Mouse (Mus musculus): ENCODE results near the gene Sowaha.

The Sowaha gene

DNA sequence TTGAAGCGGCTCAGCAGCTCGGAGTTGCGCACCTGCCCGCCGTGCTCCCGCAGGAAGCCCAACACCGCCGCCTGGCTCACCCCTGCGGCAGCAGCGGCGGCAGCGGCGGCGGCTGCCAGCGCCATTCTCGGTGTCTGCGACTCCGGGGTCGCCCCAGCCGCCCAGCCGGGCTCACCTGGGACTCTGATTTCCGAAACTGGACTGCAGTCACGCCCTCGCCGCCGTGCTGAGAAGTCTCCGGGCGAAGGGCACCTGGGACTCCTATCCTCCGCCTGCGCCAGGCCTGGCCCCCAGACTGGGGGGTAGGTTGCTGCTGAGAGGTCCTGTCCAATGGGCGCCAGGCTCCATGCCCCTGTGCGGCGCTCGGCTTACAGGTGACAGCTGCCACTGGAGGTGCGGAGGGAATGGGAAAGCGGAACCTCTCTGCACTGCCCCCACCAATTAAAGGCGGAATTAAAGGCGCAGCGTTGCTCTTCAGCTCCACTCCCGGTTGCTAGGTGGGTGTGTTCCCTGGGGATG, at the start of gene Sowaha, which contains the start of gene Gm9945:
Sowaha (minus strand) TSS at position 492 of the 519 bp plus-strand sequence.
Gm9945 (plus strand) TSS at position 384 of the 519 bp plus-strand sequence.
- in situ Hi-C loops (cut with MboI; ENCODE audit: unreplicated experiment in 2 of 2): no loop called here

GRCm38 (mm10) chr11:53529253-53529557, 49.1 kb upstream of the Sowaha start:
- in situ Hi-C loops (cut with MboI; ENCODE audit: unreplicated experiment in 2 of 2): no loop called here

DNA sequence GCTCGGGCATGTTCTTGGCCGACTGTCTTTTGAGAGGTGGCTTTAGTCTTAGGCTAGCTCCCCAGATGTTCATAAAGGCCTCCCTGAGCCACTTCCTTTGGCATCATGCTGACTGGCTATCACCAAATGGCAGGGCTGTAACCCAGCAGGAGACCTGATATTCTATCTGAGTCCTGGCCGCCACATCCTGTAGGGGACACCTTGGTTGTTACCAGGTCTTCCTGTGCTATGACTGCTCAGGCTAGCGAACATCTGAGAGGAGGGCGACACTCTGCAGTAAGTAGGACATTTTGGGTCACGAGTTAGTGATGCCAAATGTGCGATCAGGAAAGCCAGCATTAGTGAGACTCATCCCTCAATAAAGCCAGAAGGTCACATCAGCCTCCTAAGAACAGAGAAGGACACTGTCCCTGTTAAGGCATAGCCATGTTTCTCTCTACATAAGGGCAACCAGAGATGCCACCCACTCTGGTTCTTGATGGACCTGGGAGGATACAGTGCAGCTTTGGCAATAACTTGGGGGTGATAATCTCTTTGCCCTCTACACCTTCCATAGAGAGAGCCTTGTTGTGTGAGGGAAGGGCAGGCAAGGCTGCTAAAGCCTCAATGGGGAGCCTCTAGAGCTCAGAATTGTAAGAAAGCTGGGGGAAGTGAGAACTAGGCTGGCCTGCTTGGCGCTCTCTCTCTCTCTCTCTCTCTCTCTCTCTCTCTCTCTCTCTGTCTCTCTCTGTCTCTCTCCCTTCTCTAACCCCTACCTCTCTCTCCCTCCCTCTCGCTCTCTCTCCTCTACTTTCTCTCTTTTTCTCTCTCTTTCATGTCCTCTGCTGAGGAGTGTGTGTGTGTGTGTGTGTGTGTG, 48.6 kb upstream of the Sowaha start:
- in situ Hi-C loops (cut with MboI; ENCODE audit: unreplicated experiment in 2 of 2): no loop called here

DNA sequence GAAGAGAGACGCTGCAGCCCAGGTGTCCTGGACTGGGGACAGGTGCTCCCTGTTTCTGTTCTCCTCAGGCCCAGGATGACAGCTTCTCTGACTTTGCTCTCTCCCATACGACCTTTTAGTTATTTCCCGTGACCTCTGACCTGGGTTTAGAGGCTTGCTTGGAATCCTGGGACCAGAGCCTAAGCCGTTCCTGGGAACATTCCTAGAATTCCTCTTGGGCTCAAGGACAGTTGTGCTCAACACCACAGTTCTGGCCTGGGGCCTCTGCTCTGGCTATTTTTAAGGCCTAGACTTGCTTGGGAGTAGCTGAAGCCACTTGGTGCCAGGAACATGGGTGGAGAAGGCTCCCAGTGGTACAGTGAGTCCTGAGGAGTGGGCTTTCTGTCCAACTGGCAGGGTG, 45.4 kb upstream of the Sowaha start:
- in situ Hi-C loops (cut with MboI; ENCODE audit: unreplicated experiment in 2 of 2): no loop called here

- in situ Hi-C loops (cut with MboI; ENCODE audit: unreplicated experiment in 2 of 2): no loop called here
Observed at GRCm38 (mm10) chr11:53524905-53525304, 44.8 kb upstream of the Sowaha start.

DNA sequence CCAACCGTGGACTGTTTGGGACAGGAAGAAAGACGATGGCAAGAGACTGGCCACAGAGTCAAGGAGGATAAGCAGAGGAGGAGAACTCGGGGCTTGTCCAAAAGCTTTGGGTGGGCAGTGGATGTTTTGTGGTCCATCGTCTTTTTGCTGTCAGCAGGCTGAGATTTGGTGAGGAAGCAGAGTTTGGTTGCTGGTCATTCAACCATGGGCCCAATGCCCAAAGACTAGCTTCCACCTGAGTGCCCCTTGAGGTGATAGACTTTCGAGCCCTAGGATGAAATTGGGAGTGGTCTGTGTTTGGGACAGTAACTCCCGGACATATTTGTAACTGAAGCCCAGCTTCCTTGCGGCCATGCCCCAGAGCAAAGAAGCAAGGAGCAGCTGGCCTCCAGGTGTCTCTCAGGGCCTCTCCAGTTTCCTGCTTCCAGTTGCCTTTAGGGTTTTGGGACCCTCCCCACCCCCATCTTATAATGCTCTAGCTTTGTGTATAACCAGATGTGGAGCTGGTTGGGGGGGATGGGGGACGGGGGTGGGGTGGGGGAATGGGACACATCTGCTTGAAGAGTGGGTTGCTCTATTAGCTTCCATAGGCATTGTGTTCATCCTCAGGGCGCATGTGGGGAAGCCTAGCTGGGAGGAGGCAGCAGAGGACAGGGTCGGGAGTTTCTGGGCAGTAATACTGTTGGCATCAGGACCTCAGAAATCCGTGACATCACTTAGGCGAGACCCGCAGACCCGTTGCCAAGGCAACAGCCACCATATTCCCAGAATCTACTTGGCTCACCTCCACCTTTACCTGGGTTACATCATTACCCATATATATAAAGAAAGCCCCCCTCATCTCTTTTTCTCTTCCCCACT, 43.7 kb upstream of the Sowaha start:
- in situ Hi-C loops (cut with MboI; ENCODE audit: unreplicated experiment in 2 of 2): no loop called here

DNA sequence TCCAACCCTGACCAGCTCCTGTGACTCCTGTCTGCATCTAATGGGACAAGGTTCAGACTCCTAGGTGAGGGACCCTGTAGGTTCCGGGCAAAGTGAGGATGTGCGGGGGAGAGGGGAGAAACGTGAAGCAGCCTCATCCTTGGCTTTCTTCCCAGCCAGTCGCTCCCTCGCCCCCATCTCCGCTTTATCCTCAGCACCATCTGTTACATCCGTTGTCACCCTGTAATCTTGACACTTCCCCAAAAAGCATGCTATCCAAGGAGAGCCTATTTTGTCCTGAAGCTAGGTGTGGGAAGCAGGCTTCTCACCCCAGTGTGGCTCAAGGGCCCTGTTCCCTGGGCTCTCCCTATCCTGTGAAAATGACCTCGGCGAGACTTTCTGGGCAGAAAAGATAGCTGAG, 42.9 kb upstream of the Sowaha start:
- in situ Hi-C loops (cut with MboI; ENCODE audit: unreplicated experiment in 2 of 2): no loop called here

DNA sequence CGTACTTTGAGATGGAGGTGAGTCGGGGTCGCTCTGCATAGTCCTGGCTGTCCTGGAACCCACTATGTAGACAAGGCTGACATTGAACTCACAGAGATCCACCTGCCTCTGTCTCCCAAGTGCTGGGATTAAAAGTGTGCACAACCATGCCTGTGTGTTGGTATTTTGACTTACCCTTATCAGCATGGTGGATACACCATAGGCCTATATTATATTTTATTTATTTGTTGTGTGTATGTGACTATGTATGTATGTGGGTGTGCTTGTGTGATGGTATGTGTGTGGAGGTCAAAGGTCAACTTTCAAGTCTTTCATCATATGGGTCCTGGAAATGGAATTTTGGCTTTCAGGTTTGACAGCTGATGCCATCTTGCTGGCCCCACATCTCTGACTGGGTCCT, 42.3 kb upstream of the Sowaha start:
- in situ Hi-C loops (cut with MboI; ENCODE audit: unreplicated experiment in 2 of 2): no loop called here

DNA sequence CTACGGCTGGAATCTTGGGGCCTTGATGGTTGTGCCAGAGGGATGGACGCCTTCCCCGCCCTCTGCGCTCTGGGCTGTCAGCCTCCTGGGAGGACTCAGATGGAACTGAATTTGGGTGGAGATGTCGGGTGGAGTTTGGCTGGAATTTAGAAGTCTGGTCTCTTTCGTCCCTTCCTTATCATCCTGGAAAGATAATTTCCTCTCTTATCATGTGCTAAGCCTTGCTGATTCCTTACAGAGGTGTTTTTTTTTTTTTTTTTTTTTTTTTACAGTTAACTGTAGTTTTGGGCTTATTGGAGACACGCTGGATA, 41.7 kb upstream of the Sowaha start:
- in situ Hi-C loops (cut with MboI; ENCODE audit: unreplicated experiment in 2 of 2): no loop called here

DNA sequence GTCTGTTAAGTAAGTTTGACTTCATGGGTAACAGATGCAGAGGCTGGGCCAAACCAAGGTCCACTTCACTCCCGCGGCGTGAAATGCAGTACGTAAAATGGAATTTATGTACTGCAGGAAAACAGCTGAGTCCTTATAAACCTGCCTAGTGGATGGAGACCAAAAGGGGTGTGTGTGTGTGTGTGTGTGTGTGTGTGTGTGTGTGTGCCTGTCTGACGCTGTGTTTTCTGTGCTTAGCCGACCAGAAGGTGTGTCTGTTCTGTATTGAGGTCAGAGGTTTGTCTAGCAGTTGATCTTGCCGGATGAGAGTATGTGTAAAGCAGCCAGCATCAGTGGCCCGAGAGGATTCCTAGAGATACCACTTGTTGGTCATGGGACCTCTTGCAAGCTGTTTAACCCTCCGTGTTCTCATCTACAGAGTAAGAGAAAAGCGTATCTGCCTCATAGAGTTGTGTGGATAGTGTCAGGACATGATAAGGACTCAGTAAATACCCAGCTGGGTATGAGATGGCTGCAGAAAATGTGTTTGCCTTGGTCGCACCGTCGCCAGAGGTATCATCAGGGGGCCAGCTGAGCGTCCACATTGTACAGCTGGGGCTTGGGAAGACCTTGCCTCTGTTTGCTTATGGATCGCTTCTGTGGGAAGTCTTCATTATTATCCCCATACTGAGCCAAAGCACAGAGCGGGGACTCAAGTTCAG, 41.2 kb upstream of the Sowaha start:
- in situ Hi-C loops (cut with MboI; ENCODE audit: unreplicated experiment in 2 of 2): no loop called here

DNA sequence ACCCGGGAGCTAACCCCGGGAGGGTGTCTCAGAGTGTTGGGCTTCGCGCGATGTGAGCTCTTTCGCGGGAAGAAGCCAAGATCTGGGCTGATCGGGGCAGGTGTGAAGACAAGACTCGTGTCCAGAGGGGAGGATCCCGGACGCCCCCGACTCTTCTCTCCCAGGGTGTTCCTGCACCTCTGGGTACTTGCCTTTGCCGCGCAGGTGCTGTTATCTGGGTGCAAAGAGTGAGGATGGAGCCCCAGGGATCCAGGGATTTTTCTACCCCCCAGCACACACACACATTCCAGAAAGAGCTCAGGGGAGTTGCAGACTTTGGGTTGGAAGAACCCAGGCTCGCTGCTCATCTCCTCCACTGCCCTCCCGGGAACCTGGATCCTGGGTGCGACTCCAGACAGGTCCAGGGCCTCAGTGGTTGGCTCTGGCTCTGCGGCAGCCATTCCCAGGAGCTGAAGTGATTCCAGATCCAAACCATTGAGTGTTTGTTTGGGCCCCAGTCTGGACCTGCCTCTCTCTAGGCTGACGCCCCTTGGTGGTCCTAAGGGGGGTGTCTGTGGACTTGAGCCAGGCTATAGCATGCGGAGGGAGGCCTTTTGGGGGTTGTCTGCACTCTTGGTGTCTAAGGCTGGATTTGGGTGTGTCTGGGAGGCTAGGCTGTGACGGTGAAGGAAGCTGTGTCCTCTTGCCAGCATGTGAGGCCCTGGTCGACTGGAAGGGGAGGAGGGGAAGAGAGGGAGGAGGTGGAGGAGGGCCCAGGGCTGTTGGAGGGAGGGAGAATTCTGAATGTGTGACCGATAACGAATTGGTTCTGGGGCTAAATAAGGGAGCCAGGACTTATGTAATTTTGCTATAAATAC, 40.3 kb upstream of the Sowaha start:
- in situ Hi-C loops (cut with MboI; ENCODE audit: unreplicated experiment in 2 of 2): no loop called here

DNA sequence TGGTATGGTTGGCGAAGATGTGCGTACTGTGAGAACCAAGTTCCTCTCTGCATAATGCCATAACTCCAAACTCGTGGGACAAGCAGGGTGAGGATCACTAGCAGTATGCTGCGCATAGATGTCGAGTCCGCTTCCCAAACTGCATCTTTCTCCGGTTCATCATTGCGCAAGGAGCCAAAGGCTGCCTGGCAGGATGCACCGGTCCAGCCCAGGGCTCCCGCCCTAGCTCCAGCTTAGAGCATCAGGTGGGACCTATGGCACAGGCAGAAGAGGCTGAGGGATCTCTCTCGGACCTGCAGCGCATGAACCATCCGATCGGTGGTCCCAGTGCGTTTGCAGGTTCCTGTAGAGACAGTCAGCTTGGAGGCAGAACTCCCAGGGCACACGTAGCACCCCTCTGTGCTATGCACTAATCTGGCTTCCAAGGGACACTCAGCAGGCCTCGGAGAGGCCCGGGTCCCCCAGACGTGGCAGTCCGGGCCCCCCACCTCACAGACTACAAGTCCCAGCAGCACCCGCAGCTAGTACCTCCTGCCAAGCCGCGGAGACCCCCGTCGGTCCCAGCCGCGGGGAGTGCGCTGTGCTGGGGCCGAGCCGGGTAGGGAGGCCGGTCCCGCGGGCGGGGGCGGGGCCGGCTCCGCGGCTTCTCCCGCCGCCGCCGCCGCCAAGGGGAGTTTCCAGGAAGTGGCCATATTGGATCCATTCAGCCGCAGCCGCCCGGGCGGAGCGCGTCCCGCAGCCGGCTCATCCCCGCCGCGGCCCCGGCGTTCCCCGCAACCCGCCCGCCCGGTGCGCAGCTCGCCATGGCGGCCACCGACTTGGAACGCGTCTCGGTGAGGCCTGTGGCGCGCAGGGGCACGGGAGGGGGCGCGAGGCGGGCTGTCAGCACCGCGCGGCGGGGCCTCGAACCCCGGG, 39.4 kb upstream of the Sowaha start, which contains the start of gene Sept8:
Sept8 (plus strand) TSS at position 51 of the 915 bp plus-strand sequence.
- in situ Hi-C loops (cut with MboI; ENCODE audit: unreplicated experiment in 2 of 2): no loop called here

GRCm38 (mm10) chr11:53518759-53519158, 38.7 kb upstream of the Sowaha start:
- in situ Hi-C loops (cut with MboI; ENCODE audit: unreplicated experiment in 2 of 2): no loop called here

- in situ Hi-C loops (cut with MboI; ENCODE audit: unreplicated experiment in 2 of 2): no loop called here
Observed at GRCm38 (mm10) chr11:53516775-53517627, 36.9 kb upstream of the Sowaha start.

- in situ Hi-C loops (cut with MboI; ENCODE audit: unreplicated experiment in 2 of 2): no loop called here
Observed at GRCm38 (mm10) chr11:53510351-53510750, 30.3 kb upstream of the Sowaha start.

- in situ Hi-C loops (cut with MboI; ENCODE audit: unreplicated experiment in 2 of 2): no loop called here
Observed at GRCm38 (mm10) chr11:53508591-53508990, 28.5 kb upstream of the Sowaha start.

DNA sequence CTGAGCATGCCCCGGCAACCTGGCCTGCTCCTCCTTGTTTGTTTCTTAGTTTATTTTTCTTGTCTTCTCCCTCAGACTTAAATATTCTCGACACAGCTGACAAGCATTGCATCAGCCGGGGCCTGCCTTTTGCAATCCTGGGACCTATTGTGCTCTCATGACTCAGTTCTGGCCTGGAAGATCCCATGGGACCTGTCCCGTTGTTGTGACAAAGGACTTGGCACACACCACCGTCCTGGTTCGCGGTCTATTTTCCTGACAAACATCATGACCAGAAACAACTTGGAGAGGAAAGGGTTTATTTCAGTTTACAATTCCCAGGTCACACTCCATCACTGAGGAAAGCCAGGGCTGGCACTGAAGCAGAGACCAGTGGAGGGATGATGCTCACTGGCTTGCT, 28.1 kb upstream of the Sowaha start:
- in situ Hi-C loops (cut with MboI; ENCODE audit: unreplicated experiment in 2 of 2): no loop called here
